Mouse (Mus musculus) lung, adult 2 months (tissue): ENCODE results near the gene Lbhd2. TPM values are rescaled to one million over a fixed set of nuclear protein-coding genes. Genes with fewer than 3 reads are reported as not detected.

Experiments
- DNase-seq: peaks from one replicate; pipeline ENCODE4 v3.0.0; 2022
- H3K4me1 ChIP-seq: fragments of 200-500 bp; 2 replicates; pipeline ENCODE4 v1.6.1; 2011; ENCODE audit warnings: low read length; ENCODE audit not compliant: control insufficient read depth, insufficient read depth
- H3K4me3 ChIP-seq: fragments of 200-500 bp; replicated peaks from 2 replicates; pipeline ENCODE3; 2011; ENCODE audit warnings: low read depth, mild to moderate bottlenecking, control low read depth, low read length; ENCODE audit errors: extremely low read depth
- CTCF ChIP-seq: fragments of 200-500 bp; IDR thresholded peaks from 2 replicates; pipeline ENCODE4 v1.5.1; 2011; ENCODE audit warnings: mild to moderate bottlenecking, low read length, control low read depth; ENCODE audit not compliant: insufficient read depth
- POLR2A ChIP-seq: fragments of 200-500 bp; IDR thresholded peaks from 2 replicates; pipeline ENCODE4 v1.6.1; 2011; ENCODE audit warnings: low read depth, mild to moderate bottlenecking, control low read depth, low read length, borderline replicate concordance; ENCODE audit errors: extremely low read depth
- WGBS: fragments of 180-500 bp; shearing (Covaris S2); methylation state at CpG from one replicate; pipeline ENCODE4 v1.1.7; 2018; 5-methylcytosine and 5-hydroxymethylcytosine counted together
- polyA plus RNA-seq: library from polyadenylated mRNA; depleted of rRNA; stranded (reverse); fragments of >200 nt; gene quantifications from 2 replicates; pipeline ENCODE4 v1.2.3, GENCODE M21; 2012; rRNA removed

Lbhd2 gene
- polyA plus RNA-seq, 1 experiment: not detected

- WGBS: 71% methylated on average over 10 of the region's 10 CpGs
- H3K4me1 ChIP-seq: peaks cover 5% of the 10 kb centered on the region; the same call in 1 of the 2 replicates
- no peak for DNase-seq
- no peak overlapping the region for H3K4me3 ChIP-seq
- TF ChIP-seq POLR2A (no peak), CTCF (no peak)
These were observed 48.1 kb downstream of the Lbhd2 start for GRCm38 (mm10) chr12:111454543-111455280.

DNA sequence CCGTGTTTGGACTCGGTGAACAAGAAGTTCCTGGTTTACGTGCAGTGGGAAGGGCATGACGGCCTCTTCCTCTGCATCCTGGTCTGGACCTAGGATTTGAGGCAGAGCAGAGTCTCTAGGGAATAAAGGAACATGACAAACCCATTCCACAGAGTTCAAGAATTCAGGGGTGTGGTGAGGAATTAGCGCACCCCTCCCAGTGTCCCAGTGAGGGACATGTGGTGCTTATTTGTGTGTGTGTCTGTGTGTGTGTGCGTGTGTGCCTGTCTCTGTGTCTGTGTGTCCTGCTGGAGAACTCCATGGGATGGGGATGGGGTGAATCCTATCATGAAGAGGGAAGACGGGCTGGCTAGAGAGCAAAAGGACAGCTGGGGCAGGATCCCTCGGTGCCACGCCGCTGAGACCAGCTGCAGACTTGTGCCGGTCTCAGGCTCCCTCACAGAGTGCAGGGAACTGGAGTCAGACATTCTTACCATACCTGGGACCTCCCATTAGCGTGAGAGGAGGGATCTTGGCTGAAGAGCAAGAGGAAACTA lies 48.8 kb downstream of the Lbhd2 start:
- no peak for TF ChIP-seq CTCF
- no peak for TF ChIP-seq POLR2A
- 65% methylated on average over 12 of the region's 12 CpGs for WGBS
- no peak for DNase-seq
- Histone ChIP-seq H3K4me3 (no peak overlapping the region), H3K4me1 (no peaks in the 10 kb centered on the region)

DNA sequence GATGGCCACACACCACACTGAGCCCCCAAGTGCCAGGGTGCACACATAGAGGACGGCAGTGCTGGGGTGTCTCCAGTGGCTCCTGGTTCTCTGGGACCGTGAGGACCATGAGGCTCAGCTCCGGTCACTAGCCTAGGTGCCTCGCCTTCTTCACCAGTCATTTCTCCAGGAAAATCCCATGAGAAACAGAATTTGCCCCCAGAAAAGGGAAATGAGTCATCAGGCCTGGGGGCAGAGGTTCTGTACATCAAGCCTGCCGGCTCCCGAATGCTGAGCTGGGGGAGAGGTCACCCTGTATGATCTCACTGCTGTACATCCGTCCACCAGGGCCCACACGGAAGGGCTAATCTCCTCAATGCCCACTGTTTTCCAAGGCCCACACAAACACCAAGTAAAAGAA lies 49.3 kb downstream of the Lbhd2 start:
- Histone ChIP-seq H3K4me1 (no peaks in the 10 kb centered on the region), H3K4me3 (no peak overlapping the region)
- TF ChIP-seq POLR2A (no peak), CTCF (no peak)
- WGBS: 69% methylated on average over 8 of the region's 8 CpGs
- no peak for DNase-seq

GRCm38 (mm10) chr12:111457742-111458141 lies 51.1 kb downstream of the Lbhd2 start:
- no peak for TF ChIP-seq CTCF
- TF ChIP-seq POLR2A: no peak
- Histone ChIP-seq H3K4me1 (no peaks in the 10 kb centered on the region), H3K4me3 (no peak overlapping the region)
- whole genome bisulfite sequencing: 90% methylated on average over 1 of the region's 1 CpGs
- DNase-seq: no peak

Other genes with a start within 250 kb of the Lbhd2 start
- gene Traf3, start 240.4 kb upstream of the Lbhd2 start, polyA plus RNA-seq: 16.8 and 20.2 TPM in 2 replicates
- not detected in 2 replicates for gene 4930595D18Rik, start 222.3 kb upstream of the Lbhd2 start, polyA plus RNA-seq
- 0.43 and 0.66 TPM in 2 replicates for gene Amn, start 135.7 kb upstream of the Lbhd2 start, polyA plus RNA-seq
- 305 and 359 TPM in 2 replicates for gene Cdc42bpb, start 29.1 kb upstream of the Lbhd2 start, polyA plus RNA-seq
- gene Exoc3l4, start 10.2 kb downstream of the Lbhd2 start, polyA plus RNA-seq: 34.9 and 46.7 TPM in 2 replicates
- gene Tnfaip2, start 35.7 kb downstream of the Lbhd2 start, polyA plus RNA-seq: 31.7 and 43.6 TPM in 2 replicates
- gene Gm266, start 79.0 kb downstream of the Lbhd2 start, polyA plus RNA-seq: 0.12 and 0.31 TPM in 2 replicates
- gene Eif5, start 131.2 kb downstream of the Lbhd2 start, polyA plus RNA-seq: 48.5 and 68.3 TPM in 2 replicates
- 26.4 and 27.7 TPM in 2 replicates for gene Mark3, start 167.7 kb downstream of the Lbhd2 start, polyA plus RNA-seq